Mouse (Mus musculus) G1E (cell line): ENCODE data around the gene Galk1. TPM values are rescaled to one million over a fixed set of nuclear protein-coding genes. Genes with fewer than 3 reads are reported as not detected.

ENCODE experiments used
- ATAC-seq: 2 replicates; pipeline ENCODE4 v1.8.0; 2016; ENCODE audit warnings: mild to moderate bottlenecking; ENCODE audit not compliant: insufficient number of reproducible peaks, poor library complexity, low FRiP score, severe bottlenecking; ENCODE audit errors: extremely low read depth
- DNase-seq: peaks from one replicate; pipeline ENCODE4 v3.0.0; 2012; ENCODE audit warnings: low spot score
- H3K27me3 ChIP-seq: 2 replicates; pipeline ENCODE4 v1.6.1; 2012; ENCODE audit warnings: mild to moderate bottlenecking, low read length, inconsistent platforms; ENCODE audit not compliant: insufficient read depth
- H3K36me3 ChIP-seq: replicated peaks from 2 replicates; pipeline ENCODE3; 2012; ENCODE audit warnings: mild to moderate bottlenecking, inconsistent platforms
- H3K4me1 ChIP-seq: 2 replicates; pipeline ENCODE4 v1.6.1; 2012; ENCODE audit warnings: low read depth, low read length, inconsistent platforms, mixed read lengths; ENCODE audit not compliant: insufficient read depth
- H3K4me3 ChIP-seq: 2 replicates; pipeline ENCODE4 v1.5.1; 2012; ENCODE audit warnings: low read depth, mild to moderate bottlenecking, inconsistent platforms, low read length, moderate library complexity, mixed read lengths
- H3K9me3 ChIP-seq: replicated peaks from 2 replicates; pipeline ENCODE4 v1.6.1; 2012; ENCODE audit warnings: inconsistent platforms
- CTCF ChIP-seq: IDR thresholded peaks from 2 replicates; pipeline ENCODE4 v1.5.1; 2012; ENCODE audit warnings: low read depth, low read length, inconsistent platforms, mixed read lengths
- GATA1 ChIP-seq: IDR thresholded peaks from 2 replicates; pipeline ENCODE4 v1.6.1; 2012; ENCODE audit warnings: borderline replicate concordance, low read length, inconsistent platforms, mixed read lengths
- GATA2 ChIP-seq: IDR thresholded peaks from 2 replicates; pipeline ENCODE4 v1.6.1; 2012; ENCODE audit warnings: low read depth, low read length, inconsistent platforms, borderline replicate concordance
- POLR2AphosphoS5 ChIP-seq: IDR thresholded peaks from 2 replicates; pipeline ENCODE4 v1.6.1; 2012; ENCODE audit warnings: low read depth, low read length, inconsistent platforms; ENCODE audit not compliant: insufficient replicate concordance
- TAL1 ChIP-seq: conservative IDR thresholded peaks from 2 replicates; pipeline ENCODE4 v1.6.1; 2012; ENCODE audit warnings: low read depth, low read length, inconsistent platforms, mixed read lengths
- polyA plus RNA-seq: library from polyadenylated mRNA; stranded (reverse); fragments of >175 nt; gene quantifications from 2 replicates; pipeline ENCODE4 v1.2.3, GENCODE M21; 2012
- total RNA-seq, 2 experiments: library from RNA; stranded (forward) in 1 of 2; stranded (reverse) in 1 of 2; fragments of 200-1000 nt in 1 of 2; fragments of >200 nt in 1 of 2; fragmentation: Nextera tagmentation in 1 of 2; gene quantifications; 2 replicates each; pipeline ENCODE4 v1.2.3; 2014 to 2017

Galk1 gene
- total and polyA plus RNA-seq, 3 experiments = 22.0 to 148 (median 54.5) TPM

DNA sequence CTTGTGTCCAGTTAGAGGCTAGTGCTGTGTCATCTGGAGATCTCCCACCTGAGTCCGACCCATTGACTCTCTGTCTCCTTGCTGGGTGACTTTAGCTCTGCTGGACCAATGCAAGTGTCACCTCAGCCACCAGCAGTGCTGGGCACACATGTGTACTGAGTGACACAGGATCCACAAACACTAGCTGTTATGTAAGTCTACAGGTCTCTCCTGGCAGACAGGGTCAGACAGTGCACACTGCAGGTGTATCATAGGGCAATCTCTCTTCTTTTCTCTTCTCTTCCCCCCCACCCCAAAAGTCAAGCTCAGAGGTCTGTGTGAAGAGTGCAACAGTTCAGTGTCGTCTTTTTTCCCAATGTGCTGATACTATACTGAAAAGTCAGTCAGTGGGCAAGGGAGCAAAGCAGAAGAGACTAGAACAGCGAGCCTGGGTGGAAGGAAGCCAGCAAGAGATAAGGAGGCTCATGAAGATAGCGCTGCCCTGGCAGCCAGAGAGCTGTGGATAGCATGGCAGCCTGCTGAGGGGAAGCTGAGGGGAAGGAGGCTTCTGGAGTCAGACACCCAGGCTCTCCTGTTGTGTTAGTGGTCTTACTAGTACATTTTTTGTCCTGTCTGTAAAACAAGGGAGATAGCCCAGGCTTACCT is 44.8 kb upstream of the Galk1 start:
- Histone ChIP-seq H3K4me1 (peaks cover 58% of the 10 kb centered on the region), H3K27me3 (no peaks in the 10 kb centered on the region; the same call in 1 of the 2 replicates), H3K4me3 (no peak overlapping the region), H3K9me3 (no peaks in the 10 kb centered on the region), H3K36me3 (peaks cover 100% of the 10 kb centered on the region)
- TF ChIP-seq POLR2AphosphoS5 (no peak), GATA2 (no peak)
- DNase-seq (peak; percentile 61), ATAC-seq (peak; percentile 45)

DNA sequence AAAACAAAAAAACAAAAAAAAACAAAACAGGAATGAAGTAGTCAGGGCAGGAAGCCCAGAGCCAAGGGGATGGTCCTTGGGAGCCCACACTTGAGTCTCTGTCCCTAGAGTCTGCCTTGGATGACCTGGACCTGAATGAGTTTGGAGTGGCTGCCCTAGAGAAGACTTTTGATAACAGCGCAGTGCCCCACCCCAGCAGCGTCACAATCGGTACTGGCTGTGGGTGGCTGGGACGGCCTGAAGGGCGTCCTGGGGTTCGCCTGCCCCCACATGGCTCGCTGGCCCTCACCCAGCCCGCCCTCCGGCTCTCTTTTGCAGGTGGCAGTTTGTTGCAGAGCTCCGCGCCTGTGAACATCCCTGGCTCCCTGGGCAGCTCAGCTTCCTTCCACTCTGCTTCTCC is 43.4 kb upstream of the Galk1 start:
- H3K36me3 ChIP-seq = peaks cover 99% of the 10 kb centered on the region
- no peak overlapping the region for H3K4me3 ChIP-seq
- ATAC-seq = no peak
- no peaks in the 10 kb centered on the region for H3K9me3 ChIP-seq
- TF ChIP-seq CTCF (no peak), GATA1 (no peak), GATA2 (no peak), POLR2AphosphoS5 (no peak), TAL1 (no peak)
- no peaks in the 10 kb centered on the region; the same call in 1 of the 2 replicates for H3K27me3 ChIP-seq
- H3K4me1 ChIP-seq = peaks cover 48% of the 10 kb centered on the region
- no peak for DNase-seq

DNA sequence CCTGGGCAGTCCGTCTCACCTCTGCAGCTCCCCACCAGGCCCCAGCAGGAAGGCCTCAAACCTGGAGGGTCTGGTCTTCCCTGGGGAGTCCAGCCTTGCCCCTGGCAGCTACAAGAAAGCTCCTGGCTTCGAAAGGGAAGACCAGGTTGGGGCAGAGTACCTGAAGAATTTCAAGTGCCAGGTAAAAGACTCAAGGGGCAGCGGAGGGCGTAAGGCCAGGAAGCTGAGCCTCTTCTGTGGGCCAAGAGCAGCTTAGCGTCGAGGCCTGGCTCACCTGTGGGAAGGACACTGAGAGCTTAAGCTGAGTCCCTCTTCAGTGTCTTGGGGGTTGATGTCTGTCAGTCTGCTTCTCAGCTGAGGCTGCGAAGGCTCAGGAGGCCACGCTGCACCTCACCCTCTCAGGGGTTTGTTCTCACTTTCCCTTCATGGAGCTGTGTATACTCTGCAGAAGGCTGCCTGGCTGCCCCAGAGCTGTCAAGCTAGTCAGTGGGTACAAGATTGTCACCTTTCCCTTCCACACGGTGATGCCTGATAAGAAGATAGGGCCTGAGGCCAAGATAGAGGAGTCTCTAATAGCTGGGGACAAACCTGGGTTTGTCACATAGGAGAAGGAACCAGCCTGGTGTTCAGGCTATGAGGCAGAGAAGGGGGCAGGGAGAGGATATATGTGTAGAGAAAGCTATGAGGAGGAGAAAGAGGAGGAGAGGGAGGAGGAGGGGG is 41.2 kb upstream of the Galk1 start:
- H3K36me3 ChIP-seq = peaks cover 99% of the 10 kb centered on the region
- no peak overlapping the region for H3K4me3 ChIP-seq
- TF ChIP-seq POLR2AphosphoS5 = no peak
- TF ChIP-seq GATA1 = no peak
- no peak for TF ChIP-seq GATA2
- no peak for TF ChIP-seq CTCF
- TF ChIP-seq TAL1 = no peak
- no peak for ATAC-seq
- DNase-seq = no peak
- H3K27me3 ChIP-seq = no peaks in the 10 kb centered on the region; the same call in 1 of the 2 replicates
- H3K9me3 ChIP-seq = peaks cover 4% of the 10 kb centered on the region; the same call in 1 of the 2 replicates
- H3K4me1 ChIP-seq = peaks cover 40% of the 10 kb centered on the region

GRCm38 (mm10) chr11:116050196-116050595 is 37.7 kb upstream of the Galk1 start:
- H3K4me3 ChIP-seq = no peak overlapping the region
- H3K4me1 ChIP-seq = peaks cover 15% of the 10 kb centered on the region
- H3K36me3 ChIP-seq = peaks cover 98% of the 10 kb centered on the region
- TF ChIP-seq GATA1 = no peak
- no peak for TF ChIP-seq POLR2AphosphoS5
- TF ChIP-seq CTCF = no peak
- TF ChIP-seq TAL1 = no peak
- TF ChIP-seq GATA2 = no peak
- DNase-seq (no peak), ATAC-seq (no peak)
- peaks cover 4% of the 10 kb centered on the region; the same call in 1 of the 2 replicates for H3K9me3 ChIP-seq
- H3K27me3 ChIP-seq = no peaks in the 10 kb centered on the region

DNA sequence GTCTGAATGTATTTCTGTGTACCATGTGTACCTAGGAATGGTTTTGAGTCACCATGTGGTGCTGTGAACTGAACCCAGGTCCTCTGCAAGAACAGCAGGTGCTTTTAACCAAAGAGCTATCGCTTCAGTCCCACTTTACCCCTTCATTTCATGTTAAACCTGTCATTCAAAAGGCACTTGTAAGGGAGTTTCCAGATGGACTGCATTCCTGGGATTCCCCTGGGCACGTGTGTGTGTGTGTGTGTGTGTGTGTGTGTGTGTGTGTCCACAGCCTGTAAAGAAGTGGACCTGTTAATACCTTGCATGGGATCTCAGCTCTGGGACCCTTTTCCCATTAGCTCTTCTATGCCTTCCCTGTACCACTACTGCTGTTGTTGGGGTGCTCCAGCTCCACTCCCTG is 37.1 kb upstream of the Galk1 start:
- Histone ChIP-seq H3K9me3 (peaks cover 4% of the 10 kb centered on the region; the same call in 1 of the 2 replicates), H3K4me1 (peaks cover 15% of the 10 kb centered on the region), H3K36me3 (peaks cover 98% of the 10 kb centered on the region), H3K27me3 (no peaks in the 10 kb centered on the region), H3K4me3 (no peak overlapping the region)
- DNase-seq (no peak), ATAC-seq (no peak)
- TF ChIP-seq POLR2AphosphoS5 = no peak
- no peak for TF ChIP-seq GATA2
- no peak for TF ChIP-seq CTCF
- no peak for TF ChIP-seq GATA1
- TF ChIP-seq TAL1 = no peak

GRCm38 (mm10) chr11:116045173-116045572 is 32.7 kb upstream of the Galk1 start:
- Histone ChIP-seq H3K4me1 (peaks cover 22% of the 10 kb centered on the region), H3K36me3 (peaks cover 89% of the 10 kb centered on the region), H3K4me3 (no peak overlapping the region), H3K9me3 (peaks cover 7% of the 10 kb centered on the region), H3K27me3 (no peaks in the 10 kb centered on the region)
- TF ChIP-seq TAL1 (no peak), POLR2AphosphoS5 (no peak), GATA1 (no peak), GATA2 (no peak), CTCF (no peak)
- ATAC-seq (no peak), DNase-seq (no peak)
